Mouse (Mus musculus): Measurements from ENCODE around the gene Gse1. TPM values are rescaled to one million over a fixed set of nuclear protein-coding genes. Genes with fewer than 3 reads are reported as not detected.
A peak's percentile ranks its signal among the peaks of the same experiment; 100 is the strongest.

Gene Gse1
- total RNA-seq, 1 experiment from 2014 or later, result 28.5 TPM

DNA sequence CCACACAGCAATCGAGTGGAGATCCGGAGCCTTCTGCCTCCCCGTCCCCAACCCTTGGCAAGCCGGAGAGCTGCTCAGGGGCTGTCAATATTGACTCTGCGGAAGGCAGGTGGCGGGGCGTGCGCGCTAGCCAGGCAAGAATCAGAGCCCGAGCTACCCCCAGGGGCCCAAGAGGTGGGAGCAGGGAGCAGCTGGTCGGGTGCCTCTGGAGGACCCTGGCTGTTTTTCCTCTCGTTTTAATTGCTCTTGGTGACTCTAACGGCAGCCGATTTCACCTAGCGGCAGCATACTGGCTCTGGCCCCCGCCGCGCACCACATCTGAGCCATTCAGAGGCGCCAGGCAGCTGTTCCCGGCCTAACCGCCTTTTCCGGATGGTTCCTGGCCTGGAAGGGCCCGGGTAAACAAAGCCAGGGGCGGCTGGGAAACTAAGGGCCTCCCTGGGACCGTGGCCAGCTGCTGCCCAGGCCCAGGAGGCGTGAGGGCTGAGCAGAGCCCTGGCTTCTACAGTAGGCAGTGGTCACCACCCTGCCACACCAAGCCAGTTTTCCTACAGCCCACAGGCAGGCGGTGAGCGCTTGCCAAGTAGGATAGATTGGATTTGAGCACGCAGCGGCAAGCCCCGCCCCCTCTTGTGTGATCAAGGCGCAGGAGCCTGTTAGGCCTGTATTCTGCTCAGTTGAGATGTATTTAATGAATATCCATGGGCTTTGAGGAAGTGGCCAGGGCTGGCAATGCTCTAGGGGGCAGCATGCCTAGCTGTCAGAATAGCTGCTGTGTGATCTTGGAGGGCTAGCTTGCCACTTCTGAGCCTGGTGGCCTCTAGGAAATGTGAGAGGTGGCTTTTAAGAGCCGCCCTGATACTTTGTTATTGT, 188.5 kb downstream of the Gse1 start:
- peak; percentile 52 for ATAC-seq (ENCODE audit: extremely low read depth, insufficient number of reproducible peaks, low FRiP score, poor library complexity, severe bottlenecking)

DNA sequence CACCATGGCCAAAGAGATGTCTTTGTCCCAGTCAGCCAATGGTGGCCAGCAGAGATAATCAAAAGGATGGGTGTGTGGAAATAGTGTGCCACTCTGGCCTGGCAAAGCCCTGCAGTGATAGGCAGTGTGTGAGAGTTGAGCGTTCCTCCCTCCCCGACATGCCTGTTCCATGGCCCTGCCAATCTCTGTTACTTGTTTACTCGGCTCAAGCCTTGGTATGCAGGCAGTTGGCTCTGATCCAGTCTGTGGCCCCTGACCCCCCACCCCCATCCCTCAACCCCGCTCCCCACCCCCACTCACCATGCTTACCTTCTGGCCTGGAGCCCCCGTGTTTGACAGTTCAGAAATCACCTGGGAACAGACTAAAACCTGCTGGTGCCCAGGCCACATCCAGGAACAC, 189.9 kb downstream of the Gse1 start:
- no peak for ATAC-seq (ENCODE audit: extremely low read depth, insufficient number of reproducible peaks, low FRiP score, poor library complexity, severe bottlenecking)

DNA sequence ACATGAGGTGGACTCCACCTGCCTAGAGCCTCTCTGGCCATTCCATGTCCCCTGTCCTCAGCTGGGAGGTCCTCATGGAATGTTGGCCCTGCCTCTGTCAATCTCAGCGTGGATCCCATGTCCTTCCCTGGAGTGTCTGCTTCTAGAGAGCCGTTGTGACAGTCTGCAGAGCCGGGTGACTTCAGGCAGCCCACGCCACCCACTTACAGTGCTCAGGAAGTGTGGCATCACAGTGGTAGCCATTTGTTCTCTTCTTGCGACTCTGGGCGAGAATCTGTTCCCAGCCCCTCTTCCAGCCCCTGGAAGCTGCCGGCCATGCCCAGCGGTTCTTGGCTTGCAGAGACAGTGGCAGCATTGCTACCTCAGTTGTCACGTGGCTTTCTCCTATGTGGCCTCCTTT, 191.4 kb downstream of the Gse1 start:
- ATAC-seq (ENCODE audit: extremely low read depth, insufficient number of reproducible peaks, low FRiP score, poor library complexity, severe bottlenecking), result no peak

DNA sequence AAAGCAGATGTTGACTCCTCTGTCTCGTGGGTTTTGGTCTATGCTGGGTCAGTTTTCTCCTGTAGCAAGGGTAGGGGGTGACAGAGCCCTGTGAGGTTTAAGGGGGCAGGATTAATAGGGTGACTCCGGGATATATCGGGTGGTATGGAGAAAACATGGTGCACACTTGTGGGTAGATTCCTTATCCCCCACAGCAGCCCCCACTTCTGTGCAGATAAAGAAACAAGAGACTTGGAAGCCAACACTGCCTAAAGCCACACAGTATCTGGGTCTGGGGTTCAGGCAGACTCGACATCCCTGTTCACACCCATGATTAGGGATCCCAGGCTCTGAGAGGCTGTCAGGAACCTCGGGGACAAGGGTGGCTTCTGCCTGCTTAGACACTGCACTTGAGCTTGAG, 192.0 kb downstream of the Gse1 start:
- no peak for ATAC-seq (ENCODE audit: extremely low read depth, insufficient number of reproducible peaks, low FRiP score, poor library complexity, severe bottlenecking)

DNA sequence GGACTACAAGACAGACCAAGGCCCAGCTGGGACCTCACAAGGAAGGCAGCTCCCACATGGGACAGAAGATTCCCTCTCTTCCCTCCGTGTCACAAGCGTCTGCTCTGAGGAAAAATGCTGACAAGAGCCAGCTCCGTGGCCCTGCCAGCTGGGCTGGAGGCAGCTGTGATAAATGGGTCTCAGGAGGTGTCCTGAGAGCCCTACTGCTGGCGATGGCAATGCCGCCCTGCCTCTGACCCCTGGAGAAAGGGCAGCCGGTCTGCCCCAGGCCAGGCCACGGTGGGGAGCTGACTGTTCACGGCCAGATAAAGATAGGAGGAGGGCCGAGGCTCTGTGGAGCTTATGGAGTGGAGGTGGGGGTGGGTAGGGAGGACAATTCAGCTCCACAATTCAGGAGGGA, 193.4 kb downstream of the Gse1 start:
- no peak for ATAC-seq (ENCODE audit: extremely low read depth, insufficient number of reproducible peaks, low FRiP score, poor library complexity, severe bottlenecking)

DNA sequence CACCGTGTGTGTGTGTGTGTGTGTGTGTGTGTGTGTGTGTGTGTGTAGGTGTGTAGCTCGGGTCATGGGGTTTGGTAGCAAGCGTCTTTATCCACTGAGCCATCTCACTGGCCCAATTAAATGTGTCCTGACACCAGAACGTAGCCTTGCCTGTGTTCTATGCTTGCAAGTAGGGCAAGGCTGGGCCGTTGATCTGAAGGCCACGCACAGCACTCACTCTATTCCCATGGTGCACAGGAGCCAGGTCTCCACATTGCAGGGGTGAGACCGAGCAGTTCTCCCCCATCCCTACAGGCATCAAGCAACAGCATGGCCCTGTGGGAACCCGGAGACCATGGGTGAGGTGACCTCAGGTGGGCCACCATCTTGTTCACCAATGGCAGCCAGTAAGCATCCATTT, 194.0 kb downstream of the Gse1 start:
- no peak for ATAC-seq (ENCODE audit: extremely low read depth, insufficient number of reproducible peaks, low FRiP score, poor library complexity, severe bottlenecking)

DNA sequence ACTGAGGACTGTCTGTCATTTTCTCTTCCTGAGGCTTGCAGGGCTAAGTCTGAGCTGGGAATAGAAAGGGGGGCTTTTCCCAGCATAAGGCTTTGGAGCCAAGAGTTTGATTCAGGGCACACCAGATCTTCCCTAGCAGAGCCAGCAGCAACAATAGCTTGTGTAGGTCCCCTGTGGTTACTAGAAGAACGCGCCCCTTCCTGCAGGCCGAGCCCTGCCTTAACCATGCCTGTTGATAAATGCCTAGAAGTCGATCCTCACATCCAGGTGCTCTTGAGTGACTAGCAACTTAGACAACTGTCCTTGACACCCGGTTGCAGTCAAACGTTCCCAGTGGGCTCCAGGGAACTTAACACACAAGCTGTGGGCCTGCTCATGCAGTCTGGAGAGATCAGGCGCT, 195.3 kb downstream of the Gse1 start:
- no peak for ATAC-seq (ENCODE audit: extremely low read depth, insufficient number of reproducible peaks, low FRiP score, poor library complexity, severe bottlenecking)

DNA sequence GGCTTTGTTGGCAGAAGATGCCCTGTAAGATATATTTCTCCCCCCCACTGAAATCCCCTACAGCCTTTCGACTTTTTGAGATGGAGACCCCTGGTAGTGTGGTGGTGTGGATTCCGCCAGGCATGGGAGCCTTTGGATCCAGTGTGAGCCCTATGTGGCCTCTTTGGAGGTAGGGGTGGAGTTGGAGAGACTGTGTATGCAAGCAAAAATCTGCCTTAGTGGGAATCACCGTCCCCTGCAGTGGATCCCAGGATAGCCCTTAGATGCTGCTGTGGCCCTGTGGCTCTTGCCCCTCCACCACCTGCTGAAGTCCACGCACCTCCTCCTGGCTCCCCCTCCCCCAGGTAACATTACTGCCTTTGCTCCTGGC, 196.6 kb downstream of the Gse1 start:
- ATAC-seq (ENCODE audit: extremely low read depth, insufficient number of reproducible peaks, low FRiP score, poor library complexity, severe bottlenecking), result no peak

DNA sequence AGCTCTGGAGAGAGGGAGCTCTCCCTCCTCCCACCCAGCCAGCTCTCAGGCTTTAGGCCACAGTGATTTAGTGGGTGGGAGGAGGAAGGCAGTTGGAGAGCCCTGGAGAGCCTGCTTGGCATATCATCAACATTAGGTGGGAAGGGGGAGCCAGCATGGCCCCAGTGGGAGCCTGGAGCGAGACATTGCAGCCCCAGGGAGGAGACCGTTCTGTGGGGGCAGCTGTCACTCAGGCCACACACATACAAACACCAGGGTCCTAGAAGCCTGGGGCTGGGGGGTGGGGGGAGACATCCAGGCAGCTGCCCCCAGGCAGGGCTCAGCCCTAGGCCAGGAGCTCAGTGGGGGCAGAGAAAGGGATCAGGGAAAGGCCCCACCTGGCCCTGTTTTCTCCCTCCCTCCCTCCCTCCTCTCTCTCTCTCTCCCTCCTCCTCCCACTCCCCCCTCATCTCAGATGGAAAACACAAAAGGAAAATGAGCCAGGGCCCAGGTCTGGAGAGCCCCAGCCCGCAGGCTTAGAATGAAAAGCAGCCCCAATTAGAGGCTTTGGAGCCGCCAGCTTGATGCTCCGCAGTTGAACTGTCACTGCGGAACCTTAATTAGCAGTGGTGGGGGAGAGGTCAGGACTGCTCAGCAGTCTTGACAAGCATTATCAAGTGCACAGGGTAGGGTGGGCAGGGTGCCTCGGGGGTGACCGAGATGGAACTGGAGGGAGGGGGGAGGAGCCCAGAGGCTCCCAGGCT, 197.1 kb downstream of the Gse1 start:
- ATAC-seq (ENCODE audit: extremely low read depth, insufficient number of reproducible peaks, low FRiP score, poor library complexity, severe bottlenecking), result no peak

DNA sequence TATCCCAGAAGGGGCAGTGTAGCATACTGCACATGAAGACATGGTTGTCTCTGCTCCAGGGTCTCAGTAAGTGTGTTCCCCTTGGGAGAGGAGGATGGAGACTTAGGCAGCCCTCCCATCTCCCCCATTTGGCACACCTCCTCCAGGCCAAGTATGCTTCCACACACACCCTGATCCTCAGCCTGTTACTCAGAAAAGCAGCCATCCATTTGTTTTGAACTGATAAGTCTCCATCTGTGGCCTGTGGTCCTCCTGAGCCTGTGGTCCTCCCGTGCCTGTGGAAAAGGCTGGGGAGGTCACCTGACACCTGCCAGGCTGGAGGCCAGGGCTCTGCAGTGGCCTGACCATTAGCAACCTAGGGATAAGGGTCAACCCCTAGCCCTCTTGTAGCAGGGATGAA, 197.8 kb downstream of the Gse1 start:
- ATAC-seq (ENCODE audit: extremely low read depth, insufficient number of reproducible peaks, low FRiP score, poor library complexity, severe bottlenecking), result no peak

DNA sequence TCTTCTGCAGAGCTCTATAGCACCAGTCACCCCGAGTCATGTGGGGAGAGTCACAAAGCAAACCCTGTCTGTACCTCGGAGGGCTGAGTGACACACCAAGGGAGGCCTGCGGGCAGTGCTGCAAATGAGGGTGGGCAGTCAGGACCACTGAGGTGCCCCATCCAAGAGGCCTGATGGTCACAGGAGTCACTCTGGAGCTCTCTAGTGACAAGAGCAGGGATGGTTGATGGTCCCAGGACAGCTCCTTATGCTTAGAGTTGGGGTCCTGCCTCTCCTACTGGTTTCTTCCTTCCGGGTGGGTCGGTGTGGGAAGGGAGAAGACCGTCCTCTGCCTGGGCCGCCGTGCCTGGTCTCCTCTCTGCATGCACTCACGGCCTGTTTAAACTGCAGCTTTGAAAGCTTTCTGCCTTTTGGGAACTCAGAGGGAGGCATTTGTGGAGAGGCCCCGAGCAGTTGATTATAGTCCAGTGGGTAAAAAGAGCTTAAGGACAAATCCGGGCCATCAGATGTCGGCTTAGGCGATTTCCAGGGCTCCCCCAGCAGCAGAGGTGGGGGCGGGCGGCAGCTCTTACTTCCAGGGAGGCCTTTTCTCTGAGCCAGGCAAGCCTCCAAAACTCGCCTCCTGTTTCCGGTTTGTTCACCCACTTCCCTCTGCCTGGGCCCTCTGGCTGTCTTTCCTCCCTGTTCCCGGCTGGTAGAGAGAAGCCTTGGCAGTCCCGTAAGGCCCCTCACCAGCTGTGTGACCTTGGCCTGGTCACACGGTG, 198.5 kb downstream of the Gse1 start:
- ATAC-seq (ENCODE audit: extremely low read depth, insufficient number of reproducible peaks, low FRiP score, poor library complexity, severe bottlenecking), result no peak

DNA sequence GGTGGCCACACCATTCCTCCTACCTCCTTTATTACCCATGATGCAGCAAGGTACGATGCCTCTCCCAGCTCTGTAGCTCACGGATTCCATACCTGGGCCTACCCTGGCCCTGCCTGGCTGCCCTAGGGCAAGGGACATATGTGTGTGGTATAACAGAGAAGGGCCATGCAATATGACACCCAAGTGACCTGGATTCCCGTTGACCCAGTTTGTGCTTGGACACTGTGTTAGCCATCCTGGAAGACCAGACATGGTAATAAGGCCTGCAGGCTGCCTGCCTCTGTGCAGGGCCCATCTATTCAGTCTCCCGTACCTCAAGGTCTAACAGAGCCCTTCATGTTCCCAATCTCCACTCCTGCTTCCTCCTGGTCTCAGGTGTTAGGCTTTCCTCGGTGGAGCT, 200.2 kb downstream of the Gse1 start:
- no peak for ATAC-seq (ENCODE audit: extremely low read depth, insufficient number of reproducible peaks, low FRiP score, poor library complexity, severe bottlenecking)

DNA sequence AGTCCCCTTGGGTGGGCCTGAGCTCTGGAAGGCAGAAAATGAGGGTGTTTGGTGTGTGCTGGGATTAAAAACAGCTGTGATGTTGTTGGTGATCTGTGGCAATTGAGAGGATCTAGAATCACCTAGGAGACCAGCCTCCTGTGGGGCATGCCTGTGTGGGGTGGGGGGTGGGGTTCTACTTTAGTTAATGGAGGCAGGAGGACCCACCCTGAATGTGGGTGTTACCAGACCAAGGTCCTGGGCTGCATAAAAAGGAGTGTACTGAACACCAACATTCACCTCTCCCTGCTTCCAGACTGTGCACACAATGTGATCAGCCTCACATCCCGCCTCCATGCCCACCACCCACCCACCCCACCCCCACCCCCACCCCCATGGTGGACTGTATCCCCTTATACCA, 200.9 kb downstream of the Gse1 start:
- ATAC-seq (ENCODE audit: extremely low read depth, insufficient number of reproducible peaks, low FRiP score, poor library complexity, severe bottlenecking), result no peak

DNA sequence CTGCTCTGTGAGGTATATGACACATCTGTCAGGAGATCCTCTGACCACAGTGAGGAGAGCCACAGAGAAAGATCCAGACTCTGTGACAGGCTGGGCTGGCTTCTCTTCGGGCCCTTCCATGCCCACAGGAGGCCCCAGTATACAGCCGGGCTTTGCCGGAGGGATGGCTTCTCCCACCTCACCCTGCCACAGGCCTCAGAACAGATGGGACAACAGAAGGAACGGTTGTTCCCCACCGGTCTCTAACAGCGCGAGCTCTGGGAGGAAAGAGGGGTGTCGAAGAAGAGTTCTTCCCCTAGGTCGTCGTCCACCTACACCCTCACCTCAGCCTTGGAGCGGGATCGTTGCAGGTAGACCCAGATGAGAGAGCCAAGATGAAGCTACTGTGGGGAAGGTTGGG, 202.8 kb downstream of the Gse1 start:
- no peak for ATAC-seq (ENCODE audit: extremely low read depth, insufficient number of reproducible peaks, low FRiP score, poor library complexity, severe bottlenecking)

DNA sequence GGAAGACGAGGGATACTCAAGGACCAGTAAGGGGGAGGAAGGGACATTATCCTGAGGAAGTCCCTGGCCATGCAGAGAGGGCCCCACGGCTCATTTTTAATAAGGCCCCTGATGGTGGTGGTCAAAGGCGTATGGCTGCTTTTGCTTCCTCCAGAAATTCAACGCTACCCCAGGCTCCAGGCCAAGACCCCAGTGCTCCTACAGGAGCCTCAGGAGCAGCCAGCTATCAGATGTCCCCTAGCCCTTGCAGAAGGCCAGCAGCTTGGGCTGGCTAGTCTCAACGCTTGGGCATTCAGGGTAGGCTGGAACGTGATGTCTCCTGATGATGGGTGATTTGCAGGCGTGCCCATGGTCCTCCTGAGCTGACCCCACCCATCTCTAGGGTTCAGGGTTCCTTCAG, 204.2 kb downstream of the Gse1 start:
- ATAC-seq (ENCODE audit: extremely low read depth, insufficient number of reproducible peaks, low FRiP score, poor library complexity, severe bottlenecking), result no peak

DNA sequence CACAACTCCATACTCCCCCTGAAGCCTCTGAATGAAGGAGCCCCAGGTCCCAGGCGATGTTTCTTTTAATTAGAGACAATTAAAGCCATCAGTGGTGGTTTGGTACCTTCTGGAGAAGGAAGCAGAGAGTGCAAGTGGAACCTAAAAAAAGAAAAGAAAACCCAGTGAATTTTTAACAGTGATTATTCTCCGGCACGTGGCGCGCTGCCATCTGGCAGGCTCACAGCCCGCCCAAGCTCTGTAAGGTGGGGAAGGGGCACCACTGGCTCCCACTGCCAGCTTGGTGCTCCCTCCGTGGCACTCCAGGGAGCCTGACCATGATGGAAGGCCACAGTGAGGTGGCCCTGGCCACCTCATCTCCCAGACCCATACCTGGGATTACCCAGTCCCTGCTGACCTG, 204.9 kb downstream of the Gse1 start:
- no peak for ATAC-seq (ENCODE audit: extremely low read depth, insufficient number of reproducible peaks, low FRiP score, poor library complexity, severe bottlenecking)

DNA sequence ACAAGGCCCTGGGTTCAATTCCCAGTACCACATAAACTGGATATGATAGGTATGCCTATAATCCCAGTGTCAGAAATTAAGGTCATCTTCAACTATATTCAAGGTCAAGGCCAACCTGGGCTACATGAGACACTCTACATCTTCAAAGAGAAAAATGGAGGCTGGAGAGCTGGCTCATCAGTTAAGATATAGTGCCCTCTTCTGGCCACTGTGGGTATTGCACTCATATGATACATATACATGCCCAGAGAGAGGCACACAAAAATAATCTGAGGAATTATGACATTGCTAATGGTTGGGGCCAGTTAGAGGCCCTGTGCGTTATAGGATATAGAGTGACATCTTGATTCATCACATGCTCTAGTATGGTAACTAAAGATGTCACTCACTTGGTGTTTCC, 205.5 kb downstream of the Gse1 start:
- ATAC-seq (ENCODE audit: extremely low read depth, insufficient number of reproducible peaks, low FRiP score, poor library complexity, severe bottlenecking), result no peak

DNA sequence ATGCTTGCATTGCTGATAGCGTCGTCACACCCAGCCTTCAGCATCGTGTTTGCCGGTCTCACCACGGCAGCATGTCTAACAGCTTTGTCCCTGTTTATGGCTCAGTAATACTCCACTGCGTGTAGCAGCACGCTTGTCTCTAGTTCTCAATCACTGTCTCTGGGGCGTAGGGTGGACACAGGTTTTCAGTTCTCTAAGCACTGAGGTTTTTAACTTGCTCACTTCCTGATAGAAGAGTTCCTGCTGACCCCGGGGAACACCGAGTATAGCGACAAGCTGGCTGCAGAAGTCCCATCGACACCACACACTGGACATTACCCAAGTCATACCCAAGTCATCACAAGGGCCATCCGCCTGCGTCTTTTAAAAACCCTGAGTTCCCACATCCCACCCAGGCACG, 207.5 kb downstream of the Gse1 start:
- no peak for ATAC-seq (ENCODE audit: extremely low read depth, insufficient number of reproducible peaks, low FRiP score, poor library complexity, severe bottlenecking)

DNA sequence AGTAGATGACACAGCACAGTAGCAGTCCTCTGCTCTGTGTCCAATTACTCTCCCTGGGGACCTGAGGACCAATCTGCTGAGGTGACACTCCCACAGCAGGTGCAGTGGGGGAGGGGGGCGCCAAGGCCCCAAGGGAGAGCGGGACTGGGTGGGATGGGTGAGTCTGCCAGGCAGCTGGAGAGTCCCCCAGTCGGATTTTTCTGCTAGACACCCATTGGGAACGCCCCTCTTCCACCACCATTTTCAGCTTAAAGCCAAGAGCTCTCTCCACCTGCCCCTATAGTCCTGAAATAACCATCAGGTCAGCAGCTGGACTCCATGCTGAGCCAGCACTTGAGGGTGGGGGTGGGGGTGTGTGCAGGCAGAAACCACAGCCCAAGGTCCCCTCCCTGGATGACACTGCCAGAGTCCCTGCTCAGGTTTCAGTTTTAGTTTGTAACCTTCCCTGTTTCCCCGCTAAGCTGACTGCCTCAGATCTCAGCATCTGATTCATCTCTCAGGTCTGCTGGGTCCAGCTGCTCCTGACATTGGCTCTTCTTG, 208.3 kb downstream of the Gse1 start:
- no peak for ATAC-seq (ENCODE audit: extremely low read depth, insufficient number of reproducible peaks, low FRiP score, poor library complexity, severe bottlenecking)

DNA sequence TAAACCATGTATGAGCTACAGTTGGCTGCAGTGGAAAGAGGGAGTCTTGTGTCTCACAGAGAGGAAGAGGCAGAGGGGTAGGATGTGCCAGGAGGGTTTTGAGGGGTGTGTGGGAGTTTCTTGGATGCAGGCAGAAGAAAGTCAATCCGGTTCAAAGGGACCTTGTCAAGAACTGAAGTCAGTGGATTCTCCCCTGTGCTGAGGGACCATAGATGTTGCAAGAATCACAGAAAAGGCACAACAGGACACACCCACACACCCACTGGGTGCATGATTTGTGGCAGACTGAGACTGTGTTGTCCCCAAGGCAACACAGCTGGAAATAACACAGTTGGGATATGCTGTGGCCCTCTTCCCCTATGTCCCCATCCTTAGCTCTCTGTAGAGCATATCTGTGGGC, 209.0 kb downstream of the Gse1 start:
- ATAC-seq (ENCODE audit: extremely low read depth, insufficient number of reproducible peaks, low FRiP score, poor library complexity, severe bottlenecking), result no peak

All from neutrophil, adult 5-6 weeks (primary cell).